Comparison of ENCODE assay signal across 15 mouse cellular contexts in genomic region chr15:95817501-95817900, GRCm38 (mm10). TPM values are rescaled to one million over a fixed set of nuclear protein-coding genes. Genes with fewer than 3 reads are reported as not detected.
A peak's percentile ranks its signal among the peaks of the same experiment; 100 is the strongest.
DNase-seq lines count a peak whose midpoint lies in the region; ATAC-seq lines count a peak whose summit lies in the region.
"Had no signal": no experiment of that assay in that cellular context is flagged by ENCODE, and none has a peak within 500 bp of the region (broad histone marks: within the 10 kb centered on the region; RNA-seq: fewer than 3 reads in every experiment).

No protein-coding gene starts in this region.

- H3K4me3 ChIP-seq in midbrain, embryonic 14.5 days (replicated peaks; ENCODE audit: low read depth, low read length): no peak overlapping the region
- H3K4me3 ChIP-seq in midbrain, embryonic 11.5 days (ENCODE audit: low read depth, low read length): no peak overlapping the region
- no peak overlapping the region for H3K4me3 ChIP-seq in midbrain, embryonic 15.5 days
- H3K4me3 ChIP-seq in neural tube, embryonic 15.5 days (replicated peaks): no peak overlapping the region
- H3K4me3 ChIP-seq: embryonic facial prominence, embryonic 13.5 days; forebrain, embryonic 12.5 days; heart, embryonic 13.5 days; hindbrain, embryonic 10.5 days; liver, embryonic 12.5 days had no signal

- no peaks in the 10 kb centered on the region for H3K9me3 ChIP-seq in midbrain, embryonic 14.5 days (ENCODE audit: control insufficient read depth, low read length)
- H3K9me3 ChIP-seq in midbrain, embryonic 11.5 days (ENCODE audit: control insufficient read depth, low read length): no peaks in the 10 kb centered on the region
- H3K9me3 ChIP-seq in midbrain, embryonic 15.5 days: no peaks in the 10 kb centered on the region
- no peaks in the 10 kb centered on the region for H3K9me3 ChIP-seq in neural tube, embryonic 15.5 days (replicated peaks)
- H3K9me3 ChIP-seq: forebrain, embryonic 12.5 days; heart, embryonic 13.5 days; liver, embryonic 12.5 days had no signal

- DNase-seq in frontal cortex, postnatal 36 days (ENCODE audit: low spot score in 2 of 2): peak; percentile 33 to 68
- no peak for DNase-seq in frontal cortex, postnatal 10 days (ENCODE audit: low spot score in 2 of 2)
- DNase-seq in midbrain, embryonic 14.5 days: peak; percentile 75
- DNase-seq in midbrain, embryonic 11.5 days (ENCODE audit: low spot score, missing footprints): no peak
- no peak for DNase-seq in adrenal gland, adult 2 months
- DNase-seq: cerebellum, adult 9-11 months; gastrocnemius, postnatal 36 days; kidney, postnatal 10 days had no signal

- no peaks in the 10 kb centered on the region for H3K36me3 ChIP-seq in midbrain, embryonic 14.5 days (ENCODE audit: control insufficient read depth, insufficient read depth, low read length)
- H3K36me3 ChIP-seq in midbrain, embryonic 11.5 days (ENCODE audit: control insufficient read depth, insufficient read depth, low read length): no peaks in the 10 kb centered on the region
- no peaks in the 10 kb centered on the region for H3K36me3 ChIP-seq in midbrain, embryonic 15.5 days (replicated peaks)
- H3K36me3 ChIP-seq in neural tube, embryonic 15.5 days: no peaks in the 10 kb centered on the region

- peaks cover 9% of the 10 kb centered on the region; the same call in 1 of the 2 replicates for H3K4me1 ChIP-seq in midbrain, embryonic 14.5 days (ENCODE audit: control insufficient read depth, insufficient read depth, low read length)
- no peaks in the 10 kb centered on the region for H3K4me1 ChIP-seq in midbrain, embryonic 11.5 days (ENCODE audit: control insufficient read depth, insufficient read depth, low read length)
- peaks cover 9% of the 10 kb centered on the region for H3K4me1 ChIP-seq in midbrain, embryonic 15.5 days
- H3K4me1 ChIP-seq in neural tube, embryonic 15.5 days: peaks cover 5% of the 10 kb centered on the region; the same call in 1 of the 2 replicates

- H3K4me2 ChIP-seq in midbrain, embryonic 14.5 days (ENCODE audit: low read length): no peak overlapping the region
- H3K4me2 ChIP-seq in midbrain, embryonic 11.5 days: no peak overlapping the region
- H3K4me2 ChIP-seq in midbrain, embryonic 15.5 days: no peak overlapping the region
- no peak overlapping the region for H3K4me2 ChIP-seq in neural tube, embryonic 15.5 days
- H3K4me2 ChIP-seq: embryonic facial prominence, embryonic 13.5 days; forebrain, embryonic 12.5 days; heart, embryonic 13.5 days; liver, embryonic 12.5 days had no signal

- no peak for ATAC-seq in midbrain, embryonic 14.5 days (ENCODE audit: low FRiP score, low TSS enrichment)
- ATAC-seq in midbrain, embryonic 11.5 days (ENCODE audit: low FRiP score): no peak
- no peak for ATAC-seq in midbrain, embryonic 15.5 days (replicated peaks)
- no peak for ATAC-seq in neural tube, embryonic 15.5 days (ENCODE audit: low FRiP score)
- ATAC-seq: liver, embryonic 12.5 days had no signal

- H3K27me3 ChIP-seq in midbrain, embryonic 14.5 days (ENCODE audit: control insufficient read depth, insufficient read depth, low read length): no peaks in the 10 kb centered on the region
- no peaks in the 10 kb centered on the region for H3K27me3 ChIP-seq in midbrain, embryonic 11.5 days (ENCODE audit: control insufficient read depth, insufficient read depth, low read length)
- no peaks in the 10 kb centered on the region for H3K27me3 ChIP-seq in midbrain, embryonic 15.5 days (replicated peaks)
- H3K27me3 ChIP-seq in neural tube, embryonic 15.5 days (replicated peaks): no peaks in the 10 kb centered on the region
- H3K27me3 ChIP-seq: embryonic facial prominence, embryonic 13.5 days; forebrain, embryonic 12.5 days; heart, embryonic 13.5 days; liver, embryonic 12.5 days had no signal

- 71% methylated on average over 3 of the region's 3 CpGs for WGBS in midbrain, embryonic 14.5 days
- WGBS in midbrain, embryonic 11.5 days: 76% methylated on average over 3 of the region's 3 CpGs
- WGBS in midbrain, embryonic 15.5 days: 71% methylated on average over 3 of the region's 3 CpGs
- WGBS in neural tube, embryonic 15.5 days: 78% methylated on average over 3 of the region's 3 CpGs

- no peak overlapping the region for H3K9ac ChIP-seq in midbrain, embryonic 14.5 days (replicated peaks; ENCODE audit: low read length)
- no peak overlapping the region for H3K9ac ChIP-seq in midbrain, embryonic 11.5 days (ENCODE audit: low read length)
- H3K9ac ChIP-seq in midbrain, embryonic 15.5 days: no peak overlapping the region
- H3K9ac ChIP-seq in neural tube, embryonic 15.5 days (replicated peaks): no peak overlapping the region
- H3K9ac ChIP-seq: embryonic facial prominence, embryonic 13.5 days; forebrain, embryonic 12.5 days; heart, embryonic 13.5 days; liver, embryonic 12.5 days had no signal

- H3K27ac ChIP-seq in midbrain, embryonic 14.5 days (replicated peaks; ENCODE audit: low read depth, low read length): no peak overlapping the region
- no peak overlapping the region for H3K27ac ChIP-seq in midbrain, embryonic 11.5 days (ENCODE audit: low read depth, low read length)
- H3K27ac ChIP-seq in midbrain, embryonic 15.5 days: peak overlapping the region; percentile 36; the same call in 1 of the 2 replicates
- H3K27ac ChIP-seq in neural tube, embryonic 15.5 days (replicated peaks): no peak overlapping the region
- H3K27ac ChIP-seq: embryonic facial prominence, embryonic 13.5 days; forebrain, embryonic 12.5 days; heart, embryonic 13.5 days; hindbrain, embryonic 10.5 days; liver, embryonic 12.5 days had no signal

RNA-seq across cellular contexts. Expression of gene Ano6, which starts 26.9 kb away (rescaled TPM):
- polyA plus RNA-seq in midbrain, embryonic 14.5 days (2014; fragmentation: Nextera tagmentation; extraction: Ambion mirVana): 17.7 and 27.8 TPM in 2 replicates
- polyA plus RNA-seq in midbrain, embryonic 11.5 days (2014; fragmentation: Nextera tagmentation; extraction: Ambion mirVana): 30.3 and 30.8 TPM in 2 replicates
- 26.8 and 29.7 TPM in 2 replicates for polyA plus RNA-seq in midbrain, embryonic 15.5 days (2015; fragmentation: Nextera tagmentation; extraction: Ambion mirVana)
- polyA plus RNA-seq in neural tube, embryonic 15.5 days (2015; fragmentation: Nextera tagmentation; extraction: Ambion mirVana): 27.0 and 32.5 TPM in 2 replicates
- 10 to 100 TPM; 69.6 to 90.3 TPM for total RNA-seq in adrenal gland, adult 2 months (2021)
- 20.6 and 28.6 TPM in 2 replicates for polyA plus RNA-seq in adrenal gland, adult 2 months (2012; rRNA removed)

Comparison
In these comparisons a context has a peak if more than half of its experiments do, and no peak if none do; other contexts are left out.
1. DNase-seq: peak in frontal cortex, postnatal 36 days (2 of 2) and midbrain, embryonic 14.5 days (single experiment); none in frontal cortex, postnatal 10 days (0 of 2), midbrain, embryonic 11.5 days (single experiment) and adrenal gland, adult 2 months (single experiment).